Mouse (Mus musculus) layer of hippocampus, adult 8-10 months (tissue): ENCODE results near the gene Lyrm9. TPM values are rescaled to one million over a fixed set of nuclear protein-coding genes. Genes with fewer than 3 reads are reported as not detected.

Source experiments
- DNase-seq, 2 experiments: peaks; one replicate each; pipeline ENCODE4 v3.0.0; 2022; ENCODE audit warnings: low spot score in 2 of 2
- total RNA-seq, 4 experiments: library from RNA; stranded (reverse); gene quantifications; 2 replicates each; pipeline ENCODE4 v1.2.4; 2022

Gene Lyrm9
- 10 to 100 TPM; 20.1 to 29.1 (median 23.5) TPM for total RNA-seq

DNA sequence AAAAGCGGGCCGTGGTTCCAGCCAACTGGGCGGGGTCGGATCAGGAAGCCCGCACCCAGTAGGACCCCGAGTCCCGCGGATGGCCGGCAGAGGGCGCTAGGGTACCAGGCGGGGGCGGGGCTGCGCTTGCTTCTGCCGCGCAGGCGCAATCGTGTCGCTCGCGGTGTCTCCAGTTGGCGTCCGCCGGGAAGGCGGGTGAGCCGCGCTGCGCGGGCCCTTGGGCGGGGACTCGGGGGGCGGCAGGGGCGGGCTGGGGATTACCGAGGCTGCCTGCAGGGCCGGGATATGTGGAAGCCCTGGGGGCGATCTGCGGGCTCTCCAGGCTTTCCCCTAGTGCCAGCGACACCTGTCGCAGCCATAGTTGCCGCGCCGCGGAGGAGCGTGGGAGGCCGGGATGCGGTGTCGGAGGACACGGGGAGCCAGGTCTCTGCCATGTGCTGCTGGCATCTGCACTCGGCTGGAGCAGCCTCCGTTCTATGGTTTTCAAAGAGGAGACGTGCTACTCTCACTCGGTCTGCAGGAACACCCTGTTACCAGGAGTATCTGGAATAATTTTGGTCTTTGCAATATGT is at the start of gene Lyrm9:
Gene Lyrm9 (plus strand): TSS at position 143 of the 572 bp plus-strand sequence.
- peak; percentile 87 to 95 for DNase-seq

DNA sequence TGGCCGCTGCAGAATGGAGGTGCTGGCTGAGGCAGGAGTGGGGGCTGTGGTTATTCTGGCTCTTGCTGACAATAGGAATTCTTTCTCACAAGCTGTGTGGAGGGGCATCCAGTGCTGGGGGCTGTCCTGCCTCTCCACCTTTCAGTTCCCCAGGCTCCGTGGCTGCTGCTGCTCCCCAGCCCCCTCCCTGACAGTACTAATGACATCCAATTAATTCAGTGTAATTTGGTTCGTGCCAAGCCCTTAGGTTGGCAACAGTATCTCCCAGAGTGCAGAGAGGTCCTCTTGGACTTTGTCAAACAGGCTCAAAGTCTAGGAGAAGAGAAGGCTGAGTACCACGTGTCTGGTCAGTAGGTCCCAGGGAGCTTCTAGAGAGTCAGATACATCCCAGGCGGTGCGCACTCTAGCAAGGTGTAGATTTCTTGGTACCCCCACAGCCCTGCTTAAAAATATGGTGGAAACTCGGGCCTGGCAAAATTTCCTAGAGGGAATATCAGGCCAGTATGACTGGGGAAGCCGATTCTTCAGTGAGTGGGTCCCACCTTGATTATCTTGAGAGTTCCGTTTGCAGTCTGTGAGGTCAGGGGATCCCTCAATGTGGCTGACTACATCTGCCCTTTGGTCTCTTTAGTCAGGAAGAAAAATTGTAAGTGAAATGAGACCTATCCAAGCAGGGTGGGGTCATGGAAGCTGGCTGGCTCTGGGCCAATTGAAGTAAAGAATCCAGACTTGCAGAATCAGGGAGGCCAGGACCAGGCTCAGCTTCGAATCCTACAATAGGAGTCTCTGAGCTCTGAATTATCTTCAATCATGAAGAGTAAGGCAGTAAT is 48.3 kb upstream of the Lyrm9 start:
- DNase-seq, result no peak

DNA sequence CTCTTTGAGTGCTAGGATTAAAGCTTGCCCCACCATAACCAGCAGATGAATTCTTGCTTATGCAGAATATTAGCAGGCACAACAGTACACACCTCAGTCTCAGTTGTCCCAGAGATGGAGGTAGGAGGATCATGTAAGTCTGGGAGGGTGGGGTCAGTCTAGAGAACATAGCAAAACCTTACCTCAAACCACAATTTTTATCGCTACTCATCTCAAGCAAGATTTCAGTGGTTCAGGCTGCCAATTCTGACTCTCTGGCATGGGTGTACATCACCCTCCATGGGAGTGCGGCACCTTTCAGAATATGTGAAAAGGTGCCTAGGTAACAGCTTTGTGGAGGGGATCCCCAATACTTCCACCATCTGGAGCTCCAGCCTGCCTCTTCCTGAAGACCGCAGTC is 46.4 kb upstream of the Lyrm9 start:
- DNase-seq, result no peak

DNA sequence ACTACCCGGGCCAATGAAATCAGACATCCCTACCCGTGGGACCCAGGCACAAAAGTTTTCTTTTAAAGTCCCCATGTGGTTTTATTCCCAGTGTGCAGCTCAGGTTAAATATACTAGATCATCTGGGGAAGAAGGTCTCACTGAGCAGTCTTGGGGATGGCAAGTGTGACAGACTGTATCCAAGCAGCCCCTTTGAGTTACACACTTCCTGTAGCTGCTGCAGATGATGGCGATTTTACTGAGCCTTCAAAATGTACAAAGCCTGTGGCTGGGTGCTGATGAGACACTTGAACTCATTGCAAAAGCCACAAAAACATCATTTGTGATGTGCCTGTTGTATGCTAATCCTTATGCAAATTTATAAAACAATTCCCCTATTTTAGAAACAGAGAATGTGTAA is 45.8 kb upstream of the Lyrm9 start:
- no peak for DNase-seq

DNA sequence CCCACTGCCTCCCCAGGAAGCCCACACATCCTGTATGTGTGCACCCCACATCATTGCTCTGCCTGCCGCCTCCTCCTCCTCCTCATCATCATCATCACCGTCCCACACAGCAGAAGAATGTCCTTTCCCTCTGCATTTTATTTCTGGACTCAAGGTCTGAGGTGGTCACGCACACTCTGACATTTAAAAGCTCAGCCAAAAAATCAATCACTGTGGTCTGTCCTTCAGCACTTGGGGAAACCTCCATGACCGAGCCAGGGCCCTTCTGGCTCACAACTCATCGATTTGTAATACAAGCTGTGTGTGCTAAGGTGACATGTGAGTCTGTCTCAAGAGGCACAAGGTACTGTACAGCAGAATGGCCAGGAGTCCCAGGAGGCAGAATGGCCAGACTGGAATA is 44.1 kb upstream of the Lyrm9 start:
- DNase-seq, result no peak

DNA sequence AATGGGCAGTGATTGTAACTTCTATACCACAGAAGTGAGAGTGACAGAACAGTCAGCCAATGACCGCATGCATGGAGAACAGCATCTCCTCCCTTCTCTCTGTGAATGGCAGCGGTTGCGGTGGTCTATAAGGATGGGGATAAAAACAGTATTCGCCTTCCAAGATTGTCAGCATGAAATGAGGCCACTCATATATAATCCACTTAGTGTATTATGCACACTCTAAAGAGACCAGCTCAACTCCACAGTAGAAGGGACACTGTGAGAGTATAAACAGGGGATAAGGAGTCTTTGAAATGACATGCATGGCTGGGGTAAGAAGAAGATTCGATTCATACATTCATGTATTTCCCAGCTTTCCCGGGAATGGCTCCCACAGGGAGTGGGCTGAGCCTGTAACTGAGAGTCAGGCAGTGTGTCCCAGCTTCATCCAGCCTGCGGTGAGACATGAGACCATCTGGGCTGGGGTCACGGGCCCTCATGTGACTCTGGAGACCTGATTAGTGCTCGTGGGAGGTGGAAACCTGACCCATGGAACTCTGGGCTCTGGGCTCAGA is 43.5 kb upstream of the Lyrm9 start:
- no peak for DNase-seq

DNA sequence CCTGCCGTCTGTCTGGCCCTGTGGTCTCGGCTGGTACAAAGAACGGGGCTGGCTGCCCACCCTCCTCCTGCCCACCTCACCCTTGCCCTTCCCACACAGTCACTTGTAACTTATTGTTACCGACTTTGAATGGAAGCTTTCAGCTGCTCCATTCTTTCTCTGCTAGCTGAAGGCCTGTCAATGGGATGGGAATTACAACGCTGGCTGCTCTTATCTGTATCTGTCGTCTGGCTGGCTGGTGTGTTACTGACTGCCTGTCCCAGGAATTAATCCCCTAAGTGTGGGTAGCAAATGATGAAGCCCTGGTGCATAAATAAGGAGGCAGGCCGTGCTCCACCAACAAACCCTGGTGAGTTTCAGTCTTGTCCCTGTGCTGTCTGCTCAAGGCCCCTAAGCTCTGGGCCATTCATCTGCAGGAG is 40.4 kb upstream of the Lyrm9 start:
- no peak for DNase-seq

DNA sequence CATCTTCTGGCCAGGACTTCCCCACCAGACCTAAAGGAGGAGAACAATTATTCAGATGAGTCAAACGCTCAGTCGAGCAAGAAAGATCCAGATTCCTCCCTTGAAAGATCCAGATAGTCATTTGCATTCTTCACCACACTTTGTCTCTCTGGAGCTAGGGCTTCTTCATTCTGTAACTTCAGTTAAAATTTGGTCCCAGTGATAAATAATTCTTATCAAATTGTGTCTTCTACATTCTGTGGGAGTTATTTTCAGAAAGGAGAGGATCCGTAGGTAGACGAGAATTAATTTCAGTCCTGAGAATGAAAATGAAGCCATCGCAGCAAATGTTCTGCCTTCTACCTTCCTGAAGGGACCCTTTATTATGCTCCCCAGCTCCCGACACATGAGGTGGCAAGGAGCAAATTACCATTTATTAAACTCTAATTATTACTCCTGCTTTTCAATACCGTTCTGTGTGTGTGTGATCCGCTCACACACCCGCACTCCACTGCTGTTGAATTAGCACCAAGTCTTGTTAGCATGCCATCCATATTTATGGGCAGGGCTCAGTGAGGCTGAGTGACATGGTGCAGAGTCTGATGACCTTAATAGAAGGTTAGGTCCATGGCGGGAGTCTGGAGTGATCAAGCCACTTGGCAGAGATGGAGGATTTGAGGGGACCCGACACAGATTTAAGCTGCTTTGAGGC is 36.9 kb upstream of the Lyrm9 start:
- DNase-seq, result no peak

DNA sequence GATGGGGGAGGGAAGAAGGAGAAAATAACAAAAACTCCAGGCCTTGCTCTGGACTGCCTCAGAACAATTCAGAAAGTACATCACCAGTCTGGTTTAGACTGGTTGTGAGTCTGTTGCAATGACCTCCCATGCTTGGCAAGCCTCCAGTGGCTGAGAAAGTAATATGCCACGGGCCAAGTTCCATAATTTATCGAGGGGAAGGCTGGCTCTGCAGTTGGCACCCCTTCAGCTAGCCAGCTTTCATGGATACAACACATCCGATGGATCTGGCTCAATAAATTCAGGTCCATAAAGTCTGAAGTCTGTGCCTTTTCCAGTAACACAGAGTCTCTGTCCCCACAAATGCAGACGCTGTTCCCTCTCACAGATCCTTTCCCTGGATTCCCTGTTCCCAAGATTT is 34.8 kb upstream of the Lyrm9 start:
- peak in 1 of 2 experiments; percentile 41 for DNase-seq

DNA sequence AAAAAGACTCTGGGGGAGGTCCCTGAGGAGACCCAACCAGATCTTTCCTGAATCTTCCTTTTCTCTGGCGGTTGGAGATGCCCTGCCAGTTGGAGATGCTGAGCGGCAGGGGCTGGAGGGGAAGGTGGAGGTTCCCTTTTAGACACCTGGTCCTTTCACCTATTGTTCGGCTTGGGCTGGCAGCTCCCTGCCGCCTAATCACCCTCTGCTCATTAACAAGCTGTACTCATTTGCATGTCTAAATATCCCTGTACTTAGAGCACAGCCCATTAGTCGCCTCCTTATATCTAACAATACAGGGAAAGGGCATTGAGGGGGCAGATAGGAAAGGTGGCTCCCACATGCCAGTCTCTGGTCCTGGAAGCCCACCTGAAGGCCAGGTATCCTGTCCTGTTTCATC is 34.3 kb upstream of the Lyrm9 start:
- no peak for DNase-seq

DNA sequence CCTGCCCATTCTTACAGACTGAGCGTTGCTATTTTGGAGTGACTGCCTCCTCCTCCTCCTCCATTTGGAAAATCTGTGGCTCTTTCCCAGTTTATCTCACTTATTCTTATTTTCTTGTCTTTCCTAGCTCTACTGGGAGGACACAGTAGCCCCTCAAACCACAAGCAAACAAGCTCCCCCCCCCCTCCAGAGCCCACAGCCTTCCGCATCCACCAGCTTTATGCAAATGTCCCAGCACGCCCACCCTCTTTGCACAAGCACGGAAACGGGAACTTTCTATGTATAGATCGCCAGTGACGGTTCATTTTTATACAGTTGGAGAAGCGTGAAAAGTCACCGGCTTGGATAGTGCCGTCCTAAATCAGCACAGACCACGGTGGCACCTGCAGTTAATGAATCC is 33.9 kb upstream of the Lyrm9 start:
- DNase-seq, result no peak

DNA sequence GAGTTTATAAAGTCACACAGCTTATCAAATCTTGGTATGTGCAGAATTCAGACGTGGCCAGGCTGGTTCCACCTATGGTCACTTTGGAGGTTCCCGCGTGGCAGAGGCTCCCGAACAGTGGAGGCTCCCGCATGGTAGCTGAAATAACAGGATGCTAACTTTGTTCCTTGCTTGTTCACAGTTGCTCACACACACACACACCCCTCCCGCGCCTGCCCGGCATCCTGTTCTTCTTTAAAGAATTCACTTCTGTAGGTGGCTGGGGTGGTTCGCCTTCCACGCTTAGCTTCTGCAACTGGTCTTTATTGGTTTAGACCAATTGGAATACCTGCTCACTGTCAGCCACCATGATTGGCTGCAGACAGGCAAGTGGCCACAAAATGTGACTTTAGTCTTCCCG is 33.3 kb upstream of the Lyrm9 start:
- no peak for DNase-seq

DNA sequence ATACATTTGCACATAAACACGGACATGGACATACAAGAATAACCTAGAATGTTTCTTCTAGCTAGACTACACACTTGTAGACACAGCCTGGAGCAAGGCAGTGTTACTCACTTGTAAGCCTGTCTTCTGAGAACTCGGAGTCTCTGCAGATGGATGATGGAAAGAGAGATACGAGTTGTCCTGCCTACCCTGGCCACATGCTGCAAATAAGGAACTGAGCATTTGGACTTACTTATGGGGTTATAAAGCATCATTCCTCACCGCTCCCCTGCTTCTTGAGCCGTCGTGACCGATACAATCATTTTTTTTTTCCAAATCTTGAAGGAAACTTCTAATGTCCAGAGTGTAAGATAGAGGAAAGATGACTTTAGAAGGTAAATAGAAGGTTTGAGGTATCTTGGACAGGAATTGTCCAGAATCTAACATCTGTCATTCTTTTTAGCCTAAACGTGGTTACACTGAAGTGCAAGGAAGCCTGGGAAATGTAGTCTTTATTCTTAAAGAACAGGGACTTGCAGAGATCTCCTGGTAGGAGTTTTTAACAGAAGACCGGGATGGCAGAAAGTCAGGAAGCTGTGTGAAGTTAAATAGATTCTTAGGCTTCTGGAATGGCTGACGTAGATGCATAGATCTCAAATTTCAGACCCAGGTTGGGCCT is 30.2 kb upstream of the Lyrm9 start:
- no peak for DNase-seq

DNA sequence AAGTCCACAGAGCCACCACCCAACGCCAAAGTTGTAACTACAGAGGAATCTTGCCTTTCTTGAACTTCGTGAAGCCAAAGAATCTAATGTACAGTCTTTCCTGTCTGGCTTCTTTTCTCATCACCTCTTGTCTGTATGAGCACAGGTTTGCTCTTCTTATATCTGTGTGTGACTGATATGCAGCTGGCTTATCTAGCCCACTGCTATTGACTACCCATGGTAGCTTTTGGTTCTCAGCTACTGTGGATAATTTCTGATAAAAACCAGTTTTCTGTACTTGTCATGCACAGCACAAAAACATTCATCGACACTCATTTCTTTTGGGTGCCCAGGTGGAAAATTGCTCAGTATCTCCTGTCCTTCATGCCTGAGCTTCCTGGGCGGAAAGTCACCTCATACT is 25.3 kb upstream of the Lyrm9 start:
- no peak for DNase-seq

DNA sequence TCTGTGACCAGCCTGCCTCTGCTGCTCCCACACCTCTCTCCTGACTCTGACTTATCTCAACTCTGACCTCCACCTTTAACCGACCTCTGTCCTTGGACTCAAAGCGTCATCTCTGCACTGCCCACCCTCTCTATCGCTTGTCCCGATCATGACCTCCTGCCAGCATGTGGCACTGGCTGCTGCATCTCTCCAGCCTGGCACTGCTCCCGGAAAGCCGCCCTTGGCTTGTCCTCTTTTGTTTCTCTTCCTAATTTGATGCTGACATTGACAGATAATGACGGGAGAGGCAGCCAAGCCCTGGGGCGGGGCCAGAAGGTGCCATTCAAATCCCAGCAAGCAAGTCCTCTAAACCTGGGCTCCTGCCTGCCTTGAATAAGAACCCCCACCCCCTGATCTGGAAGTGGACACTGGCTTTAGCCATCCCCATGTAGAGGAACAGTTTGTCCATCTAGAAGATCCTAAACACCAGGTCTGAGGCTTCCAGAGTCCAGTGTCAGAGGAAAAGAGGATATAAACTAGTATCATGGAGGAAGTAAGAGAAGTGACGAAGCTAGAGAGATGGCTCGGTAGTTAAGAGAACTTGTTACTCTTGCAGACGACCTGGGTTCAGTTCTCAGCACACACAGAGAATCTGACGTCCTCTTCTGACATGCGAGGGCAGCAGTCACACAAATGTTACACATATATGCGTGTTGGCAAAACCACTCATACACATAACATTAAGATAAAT is 22.6 kb upstream of the Lyrm9 start:
- no peak for DNase-seq

DNA sequence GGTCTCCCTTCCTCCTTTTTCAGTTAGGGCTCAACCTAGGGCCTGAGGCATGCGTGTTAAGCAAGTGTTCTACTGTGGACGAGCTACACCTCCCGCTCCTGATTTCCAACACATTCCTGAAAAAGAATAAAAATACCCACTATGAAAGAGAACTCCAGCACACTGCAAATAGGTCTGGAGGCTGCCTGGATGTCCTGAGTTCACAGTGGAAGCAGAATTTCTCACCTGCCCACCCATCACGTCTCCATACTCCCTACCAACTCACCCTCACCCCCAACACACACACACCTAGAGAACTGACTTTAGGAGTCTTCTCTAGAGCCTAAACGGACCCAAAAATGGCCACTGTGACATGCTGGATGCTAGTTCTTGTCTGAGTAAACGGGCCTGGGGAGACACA is 21.8 kb upstream of the Lyrm9 start:
- no peak for DNase-seq

DNA sequence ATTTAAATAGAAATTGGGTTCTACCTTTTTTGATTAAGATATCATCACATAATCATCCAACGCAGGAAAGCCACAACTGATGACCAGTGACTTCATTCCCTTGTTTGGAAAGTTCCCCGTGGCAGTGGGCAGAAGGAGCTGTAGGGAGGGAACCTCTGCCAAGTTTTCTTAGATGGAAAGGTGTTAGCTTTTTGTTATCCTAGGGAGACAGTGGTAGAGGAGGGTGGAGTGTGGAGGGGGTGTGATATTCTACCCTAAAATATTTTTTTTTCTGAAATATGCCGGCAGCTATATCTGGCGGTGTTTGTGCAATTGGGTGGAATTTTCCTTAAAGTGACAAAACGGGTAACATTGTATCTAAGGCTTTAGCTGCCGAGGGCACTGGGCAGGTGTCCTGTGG is 21.2 kb upstream of the Lyrm9 start:
- no peak for DNase-seq

DNA sequence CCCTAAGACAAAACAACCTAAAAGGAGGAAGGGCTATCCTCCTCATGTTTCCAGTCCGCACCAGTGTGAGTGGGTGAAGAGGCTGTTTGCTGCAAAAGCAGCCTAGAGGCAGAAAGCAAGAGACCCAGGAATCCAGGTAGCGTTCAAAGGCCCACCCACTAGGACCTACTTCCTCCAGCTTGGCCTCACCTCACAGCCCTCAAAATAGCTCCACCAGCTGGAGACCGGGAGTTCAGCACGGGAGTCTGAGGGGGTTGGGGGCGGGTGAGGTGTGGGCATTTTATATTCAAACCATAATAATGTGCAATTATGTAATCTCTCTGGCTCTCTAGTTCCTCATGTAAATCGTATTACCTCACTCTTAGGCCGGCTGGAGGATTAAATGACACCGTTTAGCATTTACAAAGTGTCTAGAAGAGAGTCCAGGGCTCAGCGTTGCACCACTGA is 20.7 kb upstream of the Lyrm9 start:
- no peak for DNase-seq

DNA sequence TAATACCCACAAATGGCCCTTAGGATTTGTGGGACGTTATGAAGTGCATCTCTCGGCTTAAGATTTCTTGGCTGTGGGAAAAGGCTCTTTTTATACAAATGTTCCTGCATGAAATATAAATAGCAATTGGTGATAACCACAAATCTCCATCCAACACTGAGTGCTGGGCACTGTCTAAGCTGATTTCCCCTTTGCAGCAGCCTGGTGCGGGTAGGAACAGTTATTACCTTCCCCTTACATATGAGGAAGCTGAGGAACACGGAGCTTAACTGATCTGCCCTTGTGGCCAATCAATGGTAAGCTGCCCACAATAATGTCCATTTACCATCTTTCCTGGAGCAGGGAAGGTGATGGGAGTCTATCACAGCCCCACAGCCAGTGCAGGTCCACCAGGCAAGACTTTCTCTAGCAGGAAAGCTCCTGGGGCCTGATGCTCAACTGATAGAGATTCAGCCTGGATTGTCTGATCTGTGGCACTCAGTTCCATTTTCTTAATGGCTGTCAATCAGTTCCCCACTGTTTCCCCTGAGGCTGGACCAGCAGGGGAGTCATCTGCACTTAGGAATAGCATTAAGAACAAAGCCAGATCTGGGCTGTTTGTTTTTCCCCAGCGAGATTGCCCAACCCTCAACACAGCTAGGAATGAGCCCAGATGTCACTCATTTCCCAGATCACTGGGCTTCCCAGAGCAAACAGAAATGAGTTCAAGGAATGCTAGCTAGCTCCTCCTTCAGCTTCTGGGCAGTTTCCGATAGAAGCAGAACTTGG is 18.9 kb upstream of the Lyrm9 start:
- DNase-seq, result no peak

DNA sequence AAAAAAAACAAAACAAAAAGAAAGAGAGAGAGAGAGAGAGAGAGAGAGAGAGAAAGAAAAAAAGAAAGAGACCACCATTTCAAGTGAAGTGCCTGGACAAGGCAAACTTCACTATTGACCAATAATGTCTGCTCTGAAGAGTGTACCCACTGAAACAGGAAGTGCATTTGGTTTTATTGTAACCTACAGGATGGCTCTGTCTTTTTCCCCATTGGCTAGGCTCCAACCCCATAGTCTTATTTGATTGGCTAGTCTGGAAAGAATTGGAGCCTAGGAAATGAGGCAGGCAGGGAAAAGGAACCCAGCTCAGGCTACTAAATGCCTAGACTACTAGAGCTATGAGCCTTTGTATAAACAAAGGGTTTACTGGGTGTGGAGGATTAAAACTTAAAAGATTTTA is 17.0 kb upstream of the Lyrm9 start:
- no peak for DNase-seq
